Mouse (Mus musculus) MEL (cell line): ENCODE results near the gene Tsen54. TPM values are rescaled to one million over a fixed set of nuclear protein-coding genes. Genes with fewer than 3 reads are reported as not detected.

Experiments
- DNase-seq: peaks from one replicate; pipeline ENCODE4 v3.0.0; 2011; ENCODE audit warnings: low read depth, low spot score
- H3K27ac ChIP-seq: 2 replicates; pipeline ENCODE4 v1.5.1; 2012; ENCODE audit warnings: low read depth, mild to moderate bottlenecking, control low read depth, low read length, moderate library complexity; ENCODE audit not compliant: control insufficient read depth
- H3K27me3 ChIP-seq, 2 experiments: fragments of 150-350 bp in 1 of 2; sonication (generic) in 1 of 2; 2 replicates each; pipeline ENCODE4 v1.6.1; 2012; ENCODE audit warnings: low read length in 2 of 2, mild to moderate bottlenecking in 2 of 2, improper control_type of control experiment in 1 of 2, moderate library complexity in 1 of 2; ENCODE audit not compliant: insufficient read depth in 2 of 2, control insufficient read depth in 1 of 2
- H3K36me3 ChIP-seq, 2 experiments: 2 replicates each; pipeline ENCODE4 v1.6.1; 2012 to 2014; ENCODE audit warnings: low read length in 2 of 2, improper control_type of control experiment in 1 of 2, inconsistent platforms in 1 of 2, mild to moderate bottlenecking in 1 of 2; ENCODE audit not compliant: insufficient read depth in 2 of 2, control insufficient read depth in 1 of 2
- H3K4me1 ChIP-seq, 2 experiments: fragments of 150-350 bp in 1 of 2; sonication (generic) in 1 of 2; 2 replicates each; pipeline ENCODE4 v1.6.1; 2012; ENCODE audit warnings: low read length in 2 of 2, improper control_type of control experiment in 1 of 2, mild to moderate bottlenecking in 1 of 2; ENCODE audit not compliant: insufficient read depth in 2 of 2, control insufficient read depth in 1 of 2
- H3K4me3 ChIP-seq, 2 experiments: fragments of 150-350 bp in 1 of 2; sonication (generic) in 1 of 2; 2 replicates each; pipeline ENCODE4 v1.5.1; 2012; ENCODE audit warnings: low read depth in 2 of 2, low read length in 2 of 2, mild to moderate bottlenecking in 2 of 2, moderate library complexity in 2 of 2, control low read depth in 1 of 2, improper control_type of control experiment in 1 of 2; ENCODE audit not compliant: control insufficient read depth in 1 of 2, insufficient read depth in 1 of 2
- H3K79me2 ChIP-seq: 2 replicates; pipeline ENCODE4 v1.6.1; 2012; ENCODE audit warnings: mild to moderate bottlenecking, low read length, moderate library complexity; ENCODE audit not compliant: control insufficient read depth, poor library complexity, insufficient read depth
- H3K9ac ChIP-seq: 2 replicates; pipeline ENCODE4 v1.6.1; 2012; ENCODE audit warnings: low read depth, mild to moderate bottlenecking, control low read depth, low read length, moderate library complexity; ENCODE audit not compliant: control insufficient read depth, poor library complexity, severe bottlenecking
- H3K9me3 ChIP-seq: fragments of 150-350 bp; sonication (generic); replicated peaks from 2 replicates; pipeline ENCODE4 v1.6.1; 2012; ENCODE audit warnings: mild to moderate bottlenecking, low read length, improper control_type of control experiment, moderate library complexity; ENCODE audit not compliant: insufficient read depth
- CHD2 ChIP-seq: IDR thresholded peaks from 2 replicates; pipeline ENCODE4 v1.6.1; 2011; ENCODE audit warnings: low read length, improper control_type of control experiment
- E2F4 ChIP-seq: IDR thresholded peaks from 2 replicates; pipeline ENCODE4 v1.6.1; 2011; ENCODE audit warnings: low read depth, low read length, improper control_type of control experiment, borderline replicate concordance
- ELF1 ChIP-seq: IDR thresholded peaks from 2 replicates; pipeline ENCODE4 v1.6.1; 2014; ENCODE audit warnings: low read depth, mild to moderate bottlenecking, inconsistent platforms, low read length, improper control_type of control experiment, moderate library complexity
- EP300 ChIP-seq, 2 experiments: IDR thresholded peaks; 2 replicates each; pipeline ENCODE4 v1.6.1; 2011; ENCODE audit warnings: improper control_type of control experiment in 2 of 2, low read length in 2 of 2, low read depth in 1 of 2, mild to moderate bottlenecking in 1 of 2
- GABPA ChIP-seq: IDR thresholded peaks from 2 replicates; pipeline ENCODE4 v1.6.1; 2012; ENCODE audit warnings: low read depth, mild to moderate bottlenecking, inconsistent platforms, low read length, improper control_type of control experiment, moderate library complexity
- HCFC1 ChIP-seq: IDR thresholded peaks from 2 replicates; pipeline ENCODE4 v1.6.1; 2012; ENCODE audit warnings: low read depth, mild to moderate bottlenecking, inconsistent platforms, low read length, improper control_type of control experiment, moderate library complexity
- JUND ChIP-seq: IDR thresholded peaks from 2 replicates; pipeline ENCODE4 v1.6.1; 2011; ENCODE audit warnings: low read depth, mild to moderate bottlenecking, improper control_type of control experiment, low read length
- KAT2A ChIP-seq: conservative IDR thresholded peaks from 2 replicates; pipeline ENCODE4 v1.6.1; 2012; ENCODE audit warnings: low read depth, low read length, improper control_type of control experiment, inconsistent platforms
- MAX ChIP-seq: IDR thresholded peaks from 2 replicates; pipeline ENCODE4 v1.6.1; 2011; ENCODE audit warnings: low read length, improper control_type of control experiment
- MAZ ChIP-seq: IDR thresholded peaks from 2 replicates; pipeline ENCODE4 v1.6.1; 2012; ENCODE audit warnings: low read depth, mild to moderate bottlenecking, inconsistent platforms, low read length, improper control_type of control experiment
- MEF2A ChIP-seq: IDR thresholded peaks from 2 replicates; pipeline ENCODE4 v1.6.1; 2014; ENCODE audit warnings: low read depth, mild to moderate bottlenecking, inconsistent platforms, low read length, improper control_type of control experiment; ENCODE audit not compliant: poor library complexity, insufficient replicate concordance, severe bottlenecking; ENCODE audit errors: extremely low read depth
- MXI1 ChIP-seq: IDR thresholded peaks from 2 replicates; pipeline ENCODE4 v1.6.1; 2011; ENCODE audit warnings: mild to moderate bottlenecking, low read depth, low read length, improper control_type of control experiment
- MYB ChIP-seq: IDR thresholded peaks from 2 replicates; pipeline ENCODE4 v1.6.1; 2011; ENCODE audit warnings: mild to moderate bottlenecking, low read depth, low read length, improper control_type of control experiment
- NRF1 ChIP-seq: IDR thresholded peaks from 2 replicates; pipeline ENCODE4 v1.6.1; 2014; ENCODE audit warnings: low read depth, mild to moderate bottlenecking, inconsistent platforms, low read length, improper control_type of control experiment, moderate library complexity; ENCODE audit not compliant: poor library complexity, insufficient read depth, severe bottlenecking
- POLR2AphosphoS2 ChIP-seq: IDR thresholded peaks from 2 replicates; pipeline ENCODE4 v1.6.1; 2011; ENCODE audit warnings: low read length, improper control_type of control experiment
- POLR2AphosphoS5 ChIP-seq: IDR thresholded peaks from 2 replicates; pipeline ENCODE4 v1.6.1; 2012; ENCODE audit warnings: low read depth, borderline replicate concordance, mild to moderate bottlenecking, inconsistent platforms, low read length, moderate library complexity, mixed read lengths
- RAD21 ChIP-seq: IDR thresholded peaks from 2 replicates; pipeline ENCODE4 v1.6.1; 2011; ENCODE audit warnings: mild to moderate bottlenecking, low read depth, low read length, improper control_type of control experiment
- SMC3 ChIP-seq: IDR thresholded peaks from 2 replicates; pipeline ENCODE4 v1.6.1; 2011; ENCODE audit warnings: low read depth, low read length, improper control_type of control experiment
- TAL1 ChIP-seq: IDR thresholded peaks from 2 replicates; pipeline ENCODE4 v1.6.1; 2012; ENCODE audit warnings: mild to moderate bottlenecking, inconsistent platforms, low read length, moderate library complexity, mixed read lengths
- TBP ChIP-seq: IDR thresholded peaks from 2 replicates; pipeline ENCODE4 v1.8.0; 2011; ENCODE audit warnings: low read depth, low read length, improper control_type of control experiment
- TCF12 ChIP-seq: IDR thresholded peaks from 2 replicates; pipeline ENCODE4 v1.6.1; 2014; ENCODE audit warnings: low read depth, mild to moderate bottlenecking, inconsistent platforms, low read length, improper control_type of control experiment, moderate library complexity
- UBTF ChIP-seq: IDR thresholded peaks from 2 replicates; pipeline ENCODE4 v1.6.1; 2012; ENCODE audit warnings: low read depth, mild to moderate bottlenecking, inconsistent platforms, low read length, improper control_type of control experiment, moderate library complexity, borderline replicate concordance; ENCODE audit not compliant: insufficient read depth
- USF1 ChIP-seq: IDR thresholded peaks from 2 replicates; pipeline ENCODE4 v1.6.1; 2014; ENCODE audit warnings: low read depth, mild to moderate bottlenecking, inconsistent platforms, low read length, improper control_type of control experiment, moderate library complexity
- USF2 ChIP-seq, 2 experiments: IDR thresholded peaks; 2 replicates each; pipeline ENCODE4 v1.6.1; 2011 to 2012; ENCODE audit warnings: improper control_type of control experiment in 2 of 2, low read length in 2 of 2, borderline replicate concordance in 1 of 2, inconsistent platforms in 1 of 2, low read depth in 1 of 2, mild to moderate bottlenecking in 1 of 2; ENCODE audit not compliant: insufficient read depth in 1 of 2
- ZMIZ1 ChIP-seq: IDR thresholded peaks from 2 replicates; pipeline ENCODE4 v1.6.1; 2012; ENCODE audit warnings: low read depth, mild to moderate bottlenecking, inconsistent platforms, low read length, improper control_type of control experiment, moderate library complexity
- polyA plus RNA-seq, 2 experiments: library from polyadenylated mRNA; stranded (reverse) in 1 of 2; unstranded in 1 of 2; fragments of >175 nt in 1 of 2; fragments of >200 nt in 1 of 2; gene quantifications; 2 replicates each; pipeline versions ENCODE4 v1.2.1 to v1.2.4; 2012; ENCODE audit warnings: low replicate concordance in 2 of 2, low read depth in 1 of 2; ENCODE audit not compliant: insufficient read length in 2 of 2, insufficient read depth in 1 of 2, missing spikeins in 1 of 2
- total RNA-seq: library from RNA; depleted of rRNA; stranded (reverse); fragments of 300-350 nt; gene quantifications from 2 replicates; pipeline ENCODE4 v1.2.3, GENCODE M21; 2012

The Tsen54 gene
- total and polyA plus RNA-seq, 3 experiments, result 55.8 to 72.0 TPM; not detected in 1

DNA sequence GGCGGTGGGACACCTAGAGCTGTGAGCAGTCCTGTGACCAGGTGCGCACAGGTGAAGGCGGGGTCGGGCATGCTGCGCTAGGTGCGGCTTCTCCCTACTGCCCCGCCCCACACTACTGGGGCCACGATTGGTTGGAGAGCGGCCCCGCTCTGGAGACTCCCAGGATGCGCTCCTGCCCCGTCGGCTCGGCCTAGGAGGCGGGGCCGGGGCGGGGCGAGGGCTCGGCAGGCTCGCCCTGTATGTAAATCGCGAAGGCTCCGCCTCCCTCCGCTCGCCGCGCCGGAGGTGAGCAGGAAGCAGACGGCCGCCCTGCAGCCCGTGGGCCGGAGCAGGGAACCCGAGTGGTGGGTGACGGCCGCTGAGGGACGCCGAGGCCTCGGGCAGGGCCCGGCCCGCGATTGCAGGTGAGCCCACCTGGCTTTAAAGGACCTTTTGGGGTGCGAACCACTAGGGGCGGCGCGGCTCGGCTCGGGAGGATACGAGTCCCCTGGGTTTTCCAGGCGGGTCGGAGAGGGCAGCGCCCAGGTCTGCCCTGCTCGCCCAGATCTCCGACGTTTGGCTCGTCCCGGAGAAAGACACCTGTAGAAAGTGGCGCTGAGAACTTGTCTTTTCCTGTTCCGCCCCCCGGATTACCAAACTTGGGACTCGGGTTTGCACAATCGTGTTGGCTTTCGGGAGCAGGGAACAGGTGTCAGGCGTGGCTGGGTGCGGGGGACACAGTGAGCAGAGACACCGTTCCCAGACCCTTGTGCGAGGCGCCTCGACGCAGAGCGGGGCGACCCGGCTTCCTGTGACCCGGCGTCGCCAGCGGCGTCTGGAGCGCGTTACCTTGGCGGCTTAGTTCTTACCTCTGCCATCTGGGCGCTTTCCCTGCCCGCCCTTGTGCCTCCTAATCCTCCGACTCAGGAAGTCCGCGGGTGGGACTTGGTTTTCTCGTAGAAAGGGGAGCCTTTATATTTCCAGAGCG lies 9.5 kb downstream of the Tsen54 start, which contains the start of gene Llgl2 (continued):
- no peak for TF ChIP-seq RAD21
- TF ChIP-seq MYB, result no peak
- TF ChIP-seq ELF1, result peak; percentile 70
- TF ChIP-seq MXI1, result peak; percentile 67
- no peak for TF ChIP-seq POLR2AphosphoS5
- no peak for TF ChIP-seq SMC3
- TF ChIP-seq UBTF, result peak; percentile 87; the same call in 1 of the 2 replicates
- peak; percentile 74; the same call in 1 of the 2 replicates for TF ChIP-seq POLR2AphosphoS2
- no peak for TF ChIP-seq E2F4
- no peak for TF ChIP-seq TAL1
- no peak for TF ChIP-seq MAZ
- TF ChIP-seq GABPA, result no peak
- TF ChIP-seq MAX, result peak; percentile 22; the same call in 1 of the 2 replicates
- no peak; the same call in 1 of the 2 replicates for TF ChIP-seq KAT2A
- TF ChIP-seq TBP, result peak; percentile 40; the same call in 1 of the 2 replicates
- no peak; the same call in 1 of the 2 replicates for TF ChIP-seq USF1
- peak; percentile 62; the same call in 1 of the 2 replicates for TF ChIP-seq TCF12
- peak; percentile 66 for TF ChIP-seq HCFC1
- TF ChIP-seq JUND, result no peak
- no peak for TF ChIP-seq MEF2A
- TF ChIP-seq EP300 (IDR thresholded peaks at IDR 0.05; ENCODE audit: low read depth in 1 of 2, low read length in 2 of 2), result no peak

GRCm38 (mm10) chr11:115824813-115825212 lies 10.3 kb downstream of the Tsen54 start:
- Histone ChIP-seq H3K36me3 (peaks cover 0 to 4% of the 10 kb centered on the region in 2 experiments; a peak in 1 of 4 replicates), H3K9me3 (no peaks in the 10 kb centered on the region), H3K4me3 (peak overlapping the region; percentile 80 to 96), H3K9ac (peak overlapping the region; percentile 82), H3K27ac (no peak overlapping the region), H3K27me3 (no peaks in the 10 kb centered on the region), H3K79me2 (peaks cover 9% of the 10 kb centered on the region), H3K4me1 (peaks cover 0 to 14% of the 10 kb centered on the region in 2 experiments; a peak in 3 of 4 replicates)
- TF ChIP-seq TBP, result no peak
- TF ChIP-seq RAD21, result no peak
- no peak for TF ChIP-seq ZMIZ1
- TF ChIP-seq SMC3, result no peak
- TF ChIP-seq USF2 (IDR thresholded peaks at IDR 0.05; ENCODE audit: borderline replicate concordance in 1 of 2, insufficient read depth in 1 of 2, low read depth in 1 of 2, low read length in 2 of 2), result no peak
- TF ChIP-seq CHD2, result no peak
- no peak for TF ChIP-seq MAX
- TF ChIP-seq NRF1, result no peak
- no peak for DNase-seq
